Mouse (Mus musculus) limb, embryonic 15.5 days (tissue): ENCODE measurements around the gene Isg15. TPM values are rescaled to one million over a fixed set of nuclear protein-coding genes. Genes with fewer than 3 reads are reported as not detected.

ENCODE experiments used
- ATAC-seq: fragments of 200-750 bp; cut with Nextera tagmentation; 2 replicates; pipeline ENCODE4 v1.8.0; 2017; ENCODE audit warnings: low read depth, moderate TSS enrichment; ENCODE audit not compliant: insufficient number of reproducible peaks, low FRiP score, low TSS enrichment
- H3K27ac ChIP-seq: fragments of 300-500 bp; sonication (generic); 2 replicates; pipeline ENCODE4 v1.5.1; 2015; ENCODE audit warnings: moderate library complexity, mild to moderate bottlenecking, inconsistent platforms
- H3K27me3 ChIP-seq: fragments of 300-500 bp; sonication (generic); 2 replicates; pipeline ENCODE4 v1.6.1; 2015; ENCODE audit warnings: inconsistent platforms
- H3K36me3 ChIP-seq: fragments of 300-500 bp; sonication (generic); 2 replicates; pipeline ENCODE4 v1.6.1; 2015; ENCODE audit warnings: inconsistent platforms
- H3K4me1 ChIP-seq: fragments of 300-500 bp; sonication (generic); 2 replicates; pipeline ENCODE4 v1.6.1; 2015; ENCODE audit warnings: inconsistent platforms
- H3K4me2 ChIP-seq: fragments of 300-500 bp; sonication (generic); 2 replicates; pipeline ENCODE4 v1.6.1; 2015; ENCODE audit warnings: mild to moderate bottlenecking, inconsistent platforms
- H3K4me3 ChIP-seq: fragments of 300-500 bp; sonication (generic); 2 replicates; pipeline ENCODE4 v1.5.1; 2015; ENCODE audit warnings: mild to moderate bottlenecking, inconsistent platforms
- H3K9ac ChIP-seq: fragments of 300-500 bp; sonication (generic); 2 replicates; pipeline ENCODE4 v1.6.1; 2015; ENCODE audit warnings: inconsistent platforms
- H3K9me3 ChIP-seq: fragments of 300-500 bp; sonication (generic); 2 replicates; pipeline ENCODE4 v1.6.1; 2016; ENCODE audit warnings: inconsistent platforms
- WGBS: fragments of 180-500 bp; shearing (Covaris S2); methylation state at CpG from one replicate; pipeline ENCODE4 v1.1.7; 2015; 5-methylcytosine and 5-hydroxymethylcytosine counted together
- polyA plus RNA-seq: library from polyadenylated mRNA; unstranded; fragments of >200 nt; fragmentation: Nextera tagmentation; extraction: Ambion mirVana; gene quantifications from 2 replicates; pipeline ENCODE4 v1.2.1, GENCODE M21; 2015

Gene Isg15
- 3.4 and 3.6 TPM in 2 replicates for polyA plus RNA-seq

- no peak for ATAC-seq
- H3K9me3 ChIP-seq = no peaks in the 10 kb centered on the region
- H3K27me3 ChIP-seq = peaks cover 32% of the 10 kb centered on the region
- no peak within 1 kb of the TSS for H3K4me2 ChIP-seq
- H3K36me3 ChIP-seq = no peaks in the 10 kb centered on the region
- peaks cover 33% of the 10 kb centered on the region for H3K4me1 ChIP-seq
- no peak within 1 kb of the TSS for H3K4me3 ChIP-seq
- no peak within 1 kb of the TSS for H3K27ac ChIP-seq
- no peak within 1 kb of the TSS for H3K9ac ChIP-seq
- WGBS = 46% methylated on average over 10 of the region's 10 CpGs
These were observed at the start of gene Isg15 for GRCm38 (mm10) chr4:156200623-156201475. Gene Isg15, minus strand, starts transcription at chr4:156200818.

GRCm38 (mm10) chr4:156249567-156249966 is 48.9 kb upstream of the Isg15 start:
- Histone ChIP-seq H3K4me3 (no peak overlapping the region), H3K36me3 (peaks cover 48% of the 10 kb centered on the region), H3K27ac (no peak overlapping the region), H3K9ac (no peak overlapping the region), H3K9me3 (no peaks in the 10 kb centered on the region), H3K4me1 (peaks cover 4% of the 10 kb centered on the region), H3K27me3 (peaks cover 27% of the 10 kb centered on the region), H3K4me2 (no peak overlapping the region)
- no peak for ATAC-seq
- WGBS = 58% methylated on average over 11 of the region's 11 CpGs

DNA sequence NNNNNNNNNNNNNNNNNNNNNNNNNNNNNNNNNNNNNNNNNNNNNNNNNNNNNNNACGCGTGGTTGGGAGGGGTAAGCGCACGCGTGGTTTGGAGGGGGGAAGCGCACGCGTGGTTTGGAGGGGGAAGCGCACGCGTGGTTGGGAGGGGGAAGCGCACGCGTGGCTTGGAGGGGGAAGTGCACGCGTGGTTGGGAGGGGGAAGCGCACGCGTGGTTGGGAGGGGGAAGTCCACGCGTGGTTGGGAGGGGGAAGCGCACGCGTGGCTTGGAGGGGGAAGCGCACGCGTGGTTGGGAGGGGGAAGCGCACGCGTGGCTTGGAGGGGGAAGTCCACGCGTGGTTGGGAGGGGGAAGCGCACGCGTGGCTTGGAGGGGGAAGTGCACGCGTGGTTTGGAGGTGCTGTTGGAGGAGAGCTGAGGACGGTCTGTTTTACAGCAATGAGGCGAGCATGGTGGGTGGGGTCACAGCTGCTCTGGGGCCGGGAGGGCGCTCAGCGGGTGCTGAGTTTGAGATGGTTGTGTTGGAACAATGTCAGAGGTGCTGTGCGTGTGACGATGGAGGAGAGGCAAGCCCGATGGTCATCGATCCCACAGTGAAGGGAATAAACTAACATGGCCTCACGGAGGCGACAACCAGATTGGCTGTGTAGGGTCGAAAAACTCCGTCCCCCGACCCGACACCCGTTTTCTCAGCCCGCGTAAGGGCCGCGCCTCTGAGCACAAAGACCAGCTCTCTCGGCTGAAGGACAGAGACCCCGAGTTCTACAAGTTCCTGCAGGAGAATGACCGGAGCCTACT is 36.2 kb upstream of the Isg15 start:
- H3K27me3 ChIP-seq = no peaks in the 10 kb centered on the region
- H3K9me3 ChIP-seq = no peaks in the 10 kb centered on the region
- WGBS = 28% methylated on average over 58 of the region's 60 CpGs
- no peak overlapping the region for H3K27ac ChIP-seq
- peaks cover 25% of the 10 kb centered on the region for H3K4me1 ChIP-seq
- H3K4me2 ChIP-seq = peak overlapping the region; percentile 92
- peak overlapping the region; percentile 97 for H3K4me3 ChIP-seq
- H3K36me3 ChIP-seq = peaks cover 56% of the 10 kb centered on the region
- ATAC-seq = no peak
- H3K9ac ChIP-seq = 0 out of 2 replicates have a peak overlapping the region, but pooled peaks have one; percentile 28

DNA sequence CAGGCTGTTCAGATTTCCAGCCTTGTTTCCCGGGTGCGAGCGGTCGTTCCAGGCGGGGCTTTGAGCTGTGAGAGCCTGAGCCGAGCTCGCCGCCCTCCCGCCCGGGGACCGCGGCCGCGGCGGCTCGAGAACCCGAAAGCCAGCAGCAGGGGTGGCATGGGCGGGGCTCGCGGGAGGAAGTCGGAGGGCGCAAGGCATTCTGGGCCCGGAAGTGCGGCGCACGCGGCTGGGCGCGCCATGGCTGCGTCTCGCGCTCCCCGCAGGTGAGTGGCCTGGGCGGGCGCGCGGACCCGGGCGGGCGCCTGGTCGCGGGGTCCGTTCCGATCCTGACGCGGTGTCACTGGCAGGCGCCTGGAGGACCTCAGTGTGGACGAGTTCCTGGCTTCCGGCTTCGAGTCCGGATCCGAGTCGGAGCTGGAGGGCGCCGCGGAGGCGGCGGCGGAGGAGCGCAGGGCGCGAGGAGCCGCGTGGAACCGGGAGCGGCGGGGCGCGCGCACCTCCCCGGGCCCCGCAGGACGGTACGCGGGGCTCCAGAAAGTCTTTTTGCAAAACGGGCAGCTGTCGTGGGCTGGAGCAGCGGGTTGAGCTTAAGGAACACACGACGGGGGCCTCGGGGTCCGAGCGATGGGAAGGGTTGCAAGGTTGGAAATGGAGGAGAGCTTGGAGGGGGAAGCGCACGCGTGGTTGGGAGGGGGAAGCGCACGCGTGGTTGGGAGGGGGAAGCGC is 35.4 kb upstream of the Isg15 start, which contains the start of gene Noc2l:
Gene Noc2l, plus strand, starts transcription at position 203 of the 726 bp plus-strand sequence.
- peaks cover 56% of the 10 kb centered on the region for H3K36me3 ChIP-seq
- H3K9ac ChIP-seq = peak within 1 kb of the TSS; percentile 76
- under 1% methylated on average over 89 of the region's 90 CpGs for WGBS

DNA sequence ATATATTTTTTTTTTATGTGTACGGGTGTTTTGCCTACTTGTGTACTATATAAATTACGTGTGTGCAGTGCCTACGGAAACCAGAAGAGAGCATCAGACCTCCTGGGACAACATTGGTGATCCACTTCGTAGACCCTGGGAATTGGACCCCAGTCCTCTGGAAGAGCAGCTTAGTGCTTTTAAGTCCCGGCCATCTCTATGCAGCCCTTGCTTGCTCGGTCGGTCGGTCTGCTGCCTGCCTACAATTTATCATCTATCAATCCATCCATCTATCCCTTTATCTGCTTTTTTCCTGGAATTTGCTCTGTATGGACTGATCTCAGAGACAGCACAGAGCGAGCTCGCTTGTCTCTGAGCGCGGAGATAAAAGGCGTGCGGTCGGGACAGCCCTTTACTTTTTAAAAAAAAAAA is 34.7 kb upstream of the Isg15 start:
- Histone ChIP-seq H3K9ac (peak overlapping the region; percentile 33; the same call in 1 of the 2 replicates), H3K4me3 (peak overlapping the region; percentile 97), H3K9me3 (no peaks in the 10 kb centered on the region), H3K27me3 (no peaks in the 10 kb centered on the region), H3K4me2 (peak overlapping the region; percentile 92), H3K27ac (peak overlapping the region; percentile 95), H3K4me1 (peaks cover 25% of the 10 kb centered on the region), H3K36me3 (peaks cover 56% of the 10 kb centered on the region)
- WGBS = under 1% methylated on average over 15 of the region's 15 CpGs
- ATAC-seq = no peak

More for the DNA sequence above, 35.4 kb upstream of the Isg15 start, which contains the start of gene Noc2l:
- Histone ChIP-seq H3K4me3 (peak within 1 kb of the TSS; percentile 97), H3K27ac (peak within 1 kb of the TSS; percentile 95), H3K4me2 (peak within 1 kb of the TSS; percentile 92), H3K4me1 (peaks cover 25% of the 10 kb centered on the region), H3K27me3 (no peaks in the 10 kb centered on the region), H3K9me3 (no peaks in the 10 kb centered on the region)
- peak; percentile 82 for ATAC-seq

DNA sequence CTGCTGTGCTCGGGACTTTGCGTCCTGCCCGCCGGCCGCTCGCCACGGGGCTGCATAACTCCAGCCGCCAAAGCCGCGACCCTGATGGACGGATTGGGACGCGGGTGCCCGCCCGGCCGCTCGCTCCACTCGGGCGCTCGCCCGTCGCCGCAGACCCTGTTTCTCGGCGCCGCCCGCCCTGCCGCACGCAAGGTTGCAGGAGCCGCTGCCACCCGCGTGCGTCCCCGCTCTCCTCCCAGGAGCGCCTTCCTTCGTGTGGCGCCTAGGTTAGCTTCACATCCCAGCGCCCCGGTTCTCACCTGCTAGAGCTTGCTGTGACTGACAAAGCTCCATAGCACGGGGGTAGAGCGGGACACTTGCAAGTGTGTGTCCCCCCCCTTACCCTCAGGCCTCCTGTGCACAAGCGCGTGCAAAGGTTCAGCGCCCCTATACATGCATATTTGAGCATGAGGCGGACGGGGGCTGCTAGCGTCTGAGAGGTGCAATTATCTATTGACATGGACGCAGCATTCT is 34.1 kb upstream of the Isg15 start, which contains the start of gene Plekhn1:
Gene Plekhn1, minus strand, starts transcription at position 157 of the 513 bp plus-strand sequence.
- Histone ChIP-seq H3K9me3 (no peaks in the 10 kb centered on the region), H3K27ac (peak within 1 kb of the TSS; percentile 95), H3K4me3 (peak within 1 kb of the TSS; percentile 97), H3K4me2 (peak within 1 kb of the TSS; percentile 92), H3K9ac (peak within 1 kb of the TSS; percentile 74), H3K36me3 (peaks cover 56% of the 10 kb centered on the region), H3K27me3 (no peaks in the 10 kb centered on the region), H3K4me1 (peaks cover 25% of the 10 kb centered on the region)
- WGBS = 0% methylated on average over 40 of the region's 48 CpGs
- ATAC-seq = peak; percentile 25; the same call in 1 of the 2 replicates

- H3K4me3 ChIP-seq = peak overlapping the region; percentile 48
These were observed 33.4 kb upstream of the Isg15 start for GRCm38 (mm10) chr4:156234021-156234501.

GRCm38 (mm10) chr4:156228393-156229024 is 27.9 kb upstream of the Isg15 start:
- no peaks in the 10 kb centered on the region for H3K9me3 ChIP-seq
- 0 out of 2 replicates have a peak overlapping the region, but pooled peaks have one; percentile 11 for H3K9ac ChIP-seq
- H3K4me1 ChIP-seq = peaks cover 18% of the 10 kb centered on the region
- peaks cover 44% of the 10 kb centered on the region for H3K36me3 ChIP-seq
- no peaks in the 10 kb centered on the region for H3K27me3 ChIP-seq
- ATAC-seq = peak; percentile 4; the same call in 1 of the 2 replicates
- peak overlapping the region; percentile 77 for H3K27ac ChIP-seq
- WGBS = 23% methylated on average over 12 of the region's 12 CpGs
- peak overlapping the region; percentile 32 for H3K4me2 ChIP-seq
- H3K4me3 ChIP-seq = peak overlapping the region; percentile 29

More at GRCm38 (mm10) chr4:156234021-156234501, 33.4 kb upstream of the Isg15 start:
- Histone ChIP-seq H3K4me1 (peaks cover 25% of the 10 kb centered on the region), H3K9ac (peak overlapping the region; percentile 74), H3K27me3 (no peaks in the 10 kb centered on the region), H3K27ac (peak overlapping the region; percentile 61; the same call in 1 of the 2 replicates), H3K4me2 (peak overlapping the region; percentile 92), H3K36me3 (peaks cover 56% of the 10 kb centered on the region), H3K9me3 (no peaks in the 10 kb centered on the region)
- no peak for ATAC-seq
- 4% methylated on average over 17 of the region's 17 CpGs for WGBS

GRCm38 (mm10) chr4:156227752-156228392 is 27.3 kb upstream of the Isg15 start:
- Histone ChIP-seq H3K36me3 (peaks cover 40% of the 10 kb centered on the region), H3K4me1 (peaks cover 12% of the 10 kb centered on the region), H3K9ac (no peak overlapping the region), H3K4me3 (peak overlapping the region; percentile 29), H3K9me3 (no peaks in the 10 kb centered on the region), H3K27me3 (no peaks in the 10 kb centered on the region), H3K4me2 (peak overlapping the region; percentile 32), H3K27ac (peak overlapping the region; percentile 77)
- ATAC-seq = 0 out of 2 replicates have a peak, but pooled peaks have one; percentile 1
- WGBS = 25% methylated on average over 18 of the region's 18 CpGs

GRCm38 (mm10) chr4:156224276-156224675 is 23.7 kb upstream of the Isg15 start:
- Histone ChIP-seq H3K4me3 (no peak overlapping the region), H3K9ac (no peak overlapping the region)
- WGBS = 87% methylated on average over 2 of the region's 2 CpGs

More at GRCm38 (mm10) chr4:156224276-156224675, 23.7 kb upstream of the Isg15 start:
- no peak for ATAC-seq
- Histone ChIP-seq H3K27ac (no peak overlapping the region), H3K27me3 (no peaks in the 10 kb centered on the region), H3K9me3 (no peaks in the 10 kb centered on the region), H3K36me3 (peaks cover 5% of the 10 kb centered on the region), H3K4me2 (no peak overlapping the region), H3K4me1 (peaks cover 12% of the 10 kb centered on the region)
